Mouse (Mus musculus): Measurements from ENCODE around the gene Tspan4.

DNA sequence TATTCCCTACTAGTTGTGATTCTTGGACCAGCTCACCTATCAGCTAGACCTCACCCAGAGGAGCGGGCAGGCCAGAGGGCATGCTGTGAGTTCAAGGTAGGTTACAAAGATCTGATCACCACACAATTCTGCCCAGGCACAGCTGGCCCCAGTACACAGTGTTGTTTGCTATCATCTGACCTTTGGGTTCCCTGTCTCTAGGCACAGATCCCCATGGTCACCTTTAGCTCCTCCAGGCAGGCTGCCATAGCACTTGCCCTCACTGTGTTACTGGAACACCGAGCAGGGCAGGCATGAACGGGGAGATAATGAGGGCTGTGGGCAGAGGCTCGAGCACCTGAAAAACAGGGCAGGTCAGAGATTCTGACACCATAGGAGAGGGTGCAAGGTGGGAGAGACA, 42.6 kb downstream of the Tspan4 start:
- TF ChIP-seq GATA1 (IDR thresholded peaks at IDR 0.05; ENCODE audit: low read length) = no peak
- TF ChIP-seq TAL1 (IDR thresholded peaks at IDR 0.05; ENCODE audit: low read length) = no peak
